In genomic region chr4:65654723-65655122, GRCm38 (mm10) we compare ENCODE assay signal across 9 mouse cellular contexts. TPM values are rescaled to one million over a fixed set of nuclear protein-coding genes. Genes with fewer than 3 reads are reported as not detected.
DNase-seq lines count a peak whose midpoint lies in the region; ATAC-seq and TF ChIP-seq lines count a peak whose summit lies in the region.
"Had no signal": no experiment of that assay in that cellular context is flagged by ENCODE, and none has a peak within 500 bp of the region (broad histone marks: within the 10 kb centered on the region; RNA-seq: fewer than 3 reads in every experiment).

No protein-coding gene starts in this region.

- no peaks in the 10 kb centered on the region for H3K9me3 ChIP-seq in forebrain, postnatal 0 days (ENCODE audit: low read length)
- H3K9me3 ChIP-seq in hindbrain, embryonic 11.5 days (ENCODE audit: control insufficient read depth, low read length): no peaks in the 10 kb centered on the region
- H3K9me3 ChIP-seq in lung, embryonic 16.5 days (ENCODE audit: control insufficient read depth, low read length): no peaks in the 10 kb centered on the region
- H3K9me3 ChIP-seq: heart, embryonic 13.5 days had no signal

- H3K36me3 ChIP-seq in forebrain, postnatal 0 days (ENCODE audit: insufficient read depth): no peaks in the 10 kb centered on the region
- H3K36me3 ChIP-seq in hindbrain, embryonic 11.5 days (ENCODE audit: control insufficient read depth, insufficient read depth, low read length): no peaks in the 10 kb centered on the region
- H3K36me3 ChIP-seq in lung, embryonic 16.5 days (ENCODE audit: control insufficient read depth, insufficient read depth, low read length): no peaks in the 10 kb centered on the region
- H3K36me3 ChIP-seq: heart, embryonic 13.5 days had no signal

- 0% methylated on average over 2 of the region's 2 CpGs for WGBS in forebrain, postnatal 0 days
- WGBS in hindbrain, embryonic 11.5 days: 0% methylated on average over 2 of the region's 2 CpGs
- 0% methylated on average over 2 of the region's 2 CpGs for whole genome bisulfite sequencing in lung, embryonic 16.5 days

- no peak overlapping the region for H3K9ac ChIP-seq in forebrain, postnatal 0 days
- no peak overlapping the region for H3K9ac ChIP-seq in hindbrain, embryonic 11.5 days (ENCODE audit: low read depth, low read length)
- H3K9ac ChIP-seq in lung, embryonic 16.5 days (ENCODE audit: low read length): no peak overlapping the region
- H3K9ac ChIP-seq: heart, embryonic 13.5 days had no signal

- DNase-seq in Muller cell, postnatal 12 days (ENCODE audit: inconsistent ontology term): peak; percentile 69
- peak; percentile 82 to 89 for DNase-seq in cerebellum, adult 18-20 months
- DNase-seq in forebrain, postnatal 0 days: peak; percentile 88
- DNase-seq in hindbrain, embryonic 11.5 days (ENCODE audit: low spot score): peak; percentile 92
- peak; percentile 55 to 84 for DNase-seq in layer of hippocampus, adult 8-10 months (ENCODE audit: low spot score in 2 of 2)
- peak; percentile 77 for DNase-seq in retina, postnatal 1 day
- peak; percentile 53 for DNase-seq in yolk sac, embryonic 10.5 days (ENCODE audit: low spot score)

- no peaks in the 10 kb centered on the region; the same call in 1 of the 2 replicates for H3K27me3 ChIP-seq in forebrain, postnatal 0 days (ENCODE audit: insufficient read depth, low read length)
- no peaks in the 10 kb centered on the region for H3K27me3 ChIP-seq in hindbrain, embryonic 11.5 days (ENCODE audit: control insufficient read depth, insufficient read depth, low read length)
- H3K27me3 ChIP-seq in lung, embryonic 16.5 days (ENCODE audit: control insufficient read depth, insufficient read depth, low read depth, low read length): no peaks in the 10 kb centered on the region
- H3K27me3 ChIP-seq: heart, embryonic 13.5 days had no signal

- TF ChIP-seq CTCF in forebrain, postnatal 0 days (IDR thresholded peaks at IDR 0.05; ENCODE audit: low read depth): peak; percentile 98

- no peaks in the 10 kb centered on the region for H3K4me1 ChIP-seq in forebrain, postnatal 0 days (ENCODE audit: insufficient read depth)
- no peaks in the 10 kb centered on the region for H3K4me1 ChIP-seq in hindbrain, embryonic 11.5 days (replicated peaks; ENCODE audit: control insufficient read depth, insufficient read depth, low read length)
- H3K4me1 ChIP-seq in lung, embryonic 16.5 days (replicated peaks; ENCODE audit: control insufficient read depth, insufficient read depth, low read length): no peaks in the 10 kb centered on the region

- H3K4me3 ChIP-seq in forebrain, postnatal 0 days (ENCODE audit: low read depth, low read length): no peak overlapping the region
- no peak overlapping the region for H3K4me3 ChIP-seq in hindbrain, embryonic 11.5 days (ENCODE audit: low read depth, low read length)
- no peak overlapping the region for H3K4me3 ChIP-seq in lung, embryonic 16.5 days (ENCODE audit: low read length)
- H3K4me3 ChIP-seq: heart, embryonic 13.5 days had no signal

- peak; percentile 91 for ATAC-seq in forebrain, postnatal 0 days
- peak; percentile 80 for ATAC-seq in hindbrain, embryonic 11.5 days (ENCODE audit: low FRiP score)
- peak; percentile 85 for ATAC-seq in lung, embryonic 16.5 days (ENCODE audit: low read depth)

- H3K4me2 ChIP-seq in forebrain, postnatal 0 days (ENCODE audit: low read depth): no peak overlapping the region
- H3K4me2 ChIP-seq in hindbrain, embryonic 11.5 days (replicated peaks; ENCODE audit: low read depth, low read length): no peak overlapping the region
- H3K4me2 ChIP-seq in lung, embryonic 16.5 days (ENCODE audit: low read depth, low read length): no peak overlapping the region
- H3K4me2 ChIP-seq: heart, embryonic 13.5 days had no signal

- H3K27ac ChIP-seq in forebrain, postnatal 0 days (ENCODE audit: low read depth, low read length): no peak overlapping the region
- H3K27ac ChIP-seq in hindbrain, embryonic 11.5 days (ENCODE audit: low read depth, low read length): no peak overlapping the region
- H3K27ac ChIP-seq in lung, embryonic 16.5 days (ENCODE audit: low read length): no peak overlapping the region
- H3K27ac ChIP-seq: heart, embryonic 13.5 days had no signal

RNA-seq across cellular contexts. Expression of gene Trim32, which starts 49.9 kb away (rescaled TPM):
- 156 and 187 TPM in 2 replicates for total RNA-seq in forebrain, postnatal 0 days (2014; rRNA removed)
- polyA plus RNA-seq in forebrain, postnatal 0 days (2015; fragmentation: Nextera tagmentation; extraction: Ambion mirVana): 154 and 164 TPM in 2 replicates
- polyA plus RNA-seq in hindbrain, embryonic 11.5 days (2014; fragmentation: Nextera tagmentation; extraction: Ambion mirVana): 65.7 and 69.8 TPM in 2 replicates
- total RNA-seq in layer of hippocampus, adult 8-10 months (2022): 100 to 1,000 TPM; 201 to 225 (median 206) TPM
- 39.4 and 45.5 TPM in 2 replicates for polyA plus RNA-seq in lung, embryonic 16.5 days (2015; fragmentation: Nextera tagmentation; extraction: Ambion mirVana)
